Mouse (Mus musculus): ENCODE data around the gene Dnaaf1.

The Dnaaf1 gene

DNA sequence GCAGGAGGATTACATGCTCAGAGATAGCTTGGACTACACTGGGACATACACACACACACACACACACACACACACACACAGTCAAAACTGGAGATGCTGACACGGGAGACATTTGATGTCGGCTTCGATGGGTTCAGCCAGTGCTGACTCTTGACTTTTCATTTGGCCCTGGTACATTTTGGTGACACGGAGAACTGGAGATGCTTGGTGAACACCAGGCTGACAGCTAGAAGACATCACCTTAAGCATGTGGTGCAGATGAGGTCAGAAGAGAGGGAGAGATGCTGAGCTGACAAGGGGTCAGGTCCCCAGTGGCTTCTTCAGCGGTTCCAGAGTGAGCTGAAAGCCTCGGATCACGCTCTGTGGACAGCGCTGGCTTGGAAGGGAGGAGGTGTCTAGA lies 48.0 kb downstream of the Dnaaf1 start:
- no peak for DNase-seq (ENCODE audit: low spot score)

DNA sequence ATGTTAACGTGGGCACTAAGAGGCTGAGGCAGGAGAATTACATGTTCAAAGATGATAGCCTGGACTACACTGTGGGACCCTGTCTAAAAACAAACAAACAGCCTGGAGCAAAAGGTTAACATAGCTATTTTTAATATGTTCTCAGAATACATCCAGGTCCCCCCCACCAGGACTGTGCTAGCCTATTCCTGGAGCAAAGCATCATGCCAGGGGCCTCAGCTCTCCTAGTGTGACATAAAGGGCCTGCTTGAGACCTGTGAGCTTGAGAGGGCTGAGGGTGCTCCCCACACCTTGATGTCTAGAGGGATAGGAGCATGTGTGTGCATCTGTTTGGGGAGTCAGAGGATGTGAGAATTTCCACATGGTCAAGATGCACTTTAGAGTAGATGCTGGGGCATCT lies 48.7 kb downstream of the Dnaaf1 start:
- DNase-seq (ENCODE audit: low spot score) = no peak

DNA sequence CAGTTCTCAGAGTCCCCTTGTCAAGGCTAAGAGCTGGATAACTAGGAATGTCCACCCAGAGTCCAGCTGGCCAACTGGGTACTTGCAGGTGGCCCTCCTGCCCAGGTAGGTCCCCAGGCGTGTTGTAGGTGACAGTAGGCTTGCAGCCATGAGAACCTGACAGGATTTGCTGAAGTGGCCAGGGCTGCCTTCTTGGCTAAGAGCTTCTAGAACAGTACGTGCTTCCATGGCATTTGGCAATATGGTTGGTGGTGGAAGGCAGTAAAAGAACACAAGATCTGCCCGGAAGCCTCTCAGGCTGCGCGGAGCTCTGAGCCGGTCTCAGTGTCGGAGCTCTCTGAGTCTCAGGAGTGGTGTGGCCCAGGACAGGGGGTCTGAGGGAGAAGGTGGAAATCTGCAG lies 49.9 kb downstream of the Dnaaf1 start:
- DNase-seq (ENCODE audit: low spot score) = no peak

DNA sequence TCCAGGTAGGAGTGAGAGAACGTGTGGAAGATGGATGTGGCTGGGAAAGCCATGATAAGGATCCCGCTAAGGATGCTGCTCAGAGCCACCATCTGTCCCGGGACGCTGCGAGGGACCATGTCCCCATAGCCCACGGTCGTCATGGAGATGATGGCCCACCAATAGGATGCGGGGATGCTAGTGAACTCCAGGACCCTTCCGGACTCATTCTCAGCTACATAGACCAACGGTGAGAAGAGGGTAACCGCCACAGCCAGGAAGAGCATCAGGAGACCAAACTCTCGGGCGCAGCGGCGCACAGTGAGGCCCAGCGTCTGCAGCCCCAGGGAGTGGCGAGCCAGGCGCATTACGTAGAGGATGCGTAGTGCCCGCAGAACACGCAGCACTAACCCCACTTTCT lies 50.8 kb downstream of the Dnaaf1 start:
- no peak for DNase-seq (ENCODE audit: low spot score)

DNA sequence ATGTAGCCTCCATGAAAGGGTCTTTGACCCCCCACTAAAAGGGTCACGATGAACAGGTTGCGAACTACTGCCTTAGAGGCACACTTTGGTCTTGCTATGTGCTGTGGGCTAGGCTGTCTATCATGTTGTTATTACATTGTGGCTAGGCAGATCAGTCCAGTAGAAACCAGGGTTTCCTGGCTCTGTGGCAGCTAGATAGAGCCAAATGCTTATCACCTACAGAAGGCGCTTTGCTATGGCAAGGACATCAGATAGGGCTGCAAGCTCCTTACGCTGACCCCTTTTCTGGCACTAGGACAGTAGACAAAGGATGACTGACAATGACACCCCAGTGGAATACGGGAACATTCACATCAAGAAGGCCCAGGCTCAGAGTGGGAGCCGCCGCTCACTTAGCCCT lies 52.2 kb downstream of the Dnaaf1 start:
- no peak for DNase-seq (ENCODE audit: low spot score)

DNA sequence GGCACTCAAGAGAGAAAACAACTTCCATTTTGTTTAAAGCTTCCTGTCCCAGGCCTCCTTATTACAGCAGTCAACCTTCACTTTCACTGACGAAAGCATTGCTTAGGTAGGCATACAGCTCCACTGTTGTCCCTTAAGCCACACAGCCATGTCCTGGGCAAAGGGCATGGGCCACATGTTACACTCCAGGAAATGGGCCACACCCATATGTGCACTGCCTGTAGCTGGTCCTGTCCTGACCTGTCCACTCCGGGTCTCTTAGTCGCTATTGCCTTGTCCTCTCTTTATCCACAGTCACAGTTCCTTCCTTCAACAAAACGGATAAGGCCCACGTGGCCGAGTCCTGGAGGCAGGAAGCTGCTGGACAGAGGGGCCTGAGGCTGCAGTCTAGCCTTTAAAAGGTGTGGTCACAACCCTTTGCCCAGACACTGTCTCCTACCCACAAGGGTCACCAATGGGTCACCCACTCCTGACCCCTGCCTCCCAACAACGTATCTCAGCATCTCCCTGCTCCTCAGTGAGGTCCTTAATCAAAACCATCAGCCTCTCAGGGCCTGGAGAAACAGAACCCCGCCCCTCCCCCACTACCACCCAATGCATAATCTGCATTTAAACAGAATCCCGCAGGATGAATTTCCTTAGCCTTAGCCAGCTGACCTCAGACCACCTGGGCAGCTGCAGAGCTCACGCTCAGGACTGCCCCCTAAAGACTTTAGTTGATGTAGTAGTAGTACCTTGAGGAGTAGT lies 52.8 kb downstream of the Dnaaf1 start:
- DNase-seq (ENCODE audit: low spot score) = no peak

DNA sequence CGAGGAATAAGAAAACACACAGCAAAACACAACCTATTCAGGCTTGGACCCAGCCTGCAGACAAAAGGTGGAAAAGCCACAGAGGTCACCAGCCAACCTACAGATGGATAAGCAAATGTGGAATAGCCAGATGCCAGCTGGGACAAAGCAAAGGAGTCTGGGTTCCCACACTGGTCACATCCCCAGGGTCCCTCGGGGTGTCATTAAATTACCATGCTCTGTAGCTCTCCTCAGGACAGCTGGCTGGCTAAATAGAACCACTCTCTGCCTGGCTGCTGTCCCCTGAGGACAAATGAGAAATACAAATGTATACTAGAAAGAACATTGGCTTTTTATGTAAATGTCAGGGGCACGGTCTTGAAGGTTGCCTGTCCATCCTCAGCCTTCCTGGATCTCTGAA lies 55.8 kb downstream of the Dnaaf1 start:
- no peak for DNase-seq (ENCODE audit: low spot score)

DNA sequence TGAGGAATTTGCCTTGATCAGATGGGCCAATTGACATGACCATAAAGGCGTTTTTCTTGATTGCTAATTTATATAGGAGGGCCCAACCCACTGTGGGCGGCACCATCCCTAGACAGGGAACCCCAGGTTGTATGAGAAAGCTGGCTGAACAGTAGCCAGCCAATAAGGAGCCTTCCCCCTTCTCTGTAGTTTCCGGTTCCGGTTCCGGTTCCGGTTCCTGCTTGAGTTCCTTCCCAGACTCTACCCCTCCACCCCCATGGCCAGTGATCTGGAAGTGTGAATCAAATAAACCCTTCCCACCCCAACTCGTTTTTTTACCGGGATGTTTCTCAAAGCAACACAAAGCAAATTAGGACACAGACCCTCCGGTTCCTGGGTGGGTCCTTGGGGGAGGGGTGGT lies 57.2 kb downstream of the Dnaaf1 start:
- no peak for DNase-seq (ENCODE audit: low spot score)

DNA sequence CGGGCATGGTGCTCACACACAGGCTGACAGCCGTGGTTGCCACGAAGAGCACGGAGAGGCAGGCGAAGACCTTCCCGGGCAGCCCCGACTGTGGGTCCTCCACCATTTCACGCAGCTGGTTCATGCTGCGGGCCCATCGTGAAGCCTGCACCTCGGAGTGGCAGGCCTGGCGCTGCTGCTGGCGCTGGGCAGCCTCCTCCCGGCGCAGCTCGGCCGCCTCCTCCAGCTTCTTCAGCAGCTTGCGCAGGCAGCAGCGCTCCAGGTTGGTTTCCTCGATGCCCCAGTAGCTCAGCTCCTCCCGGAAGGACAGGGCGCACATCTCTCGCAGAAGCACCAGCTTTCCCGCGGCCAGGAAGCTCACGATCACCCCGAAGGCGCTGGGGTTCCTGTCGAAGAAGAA lies 57.9 kb downstream of the Dnaaf1 start:
- no peak for DNase-seq (ENCODE audit: low spot score)

DNA sequence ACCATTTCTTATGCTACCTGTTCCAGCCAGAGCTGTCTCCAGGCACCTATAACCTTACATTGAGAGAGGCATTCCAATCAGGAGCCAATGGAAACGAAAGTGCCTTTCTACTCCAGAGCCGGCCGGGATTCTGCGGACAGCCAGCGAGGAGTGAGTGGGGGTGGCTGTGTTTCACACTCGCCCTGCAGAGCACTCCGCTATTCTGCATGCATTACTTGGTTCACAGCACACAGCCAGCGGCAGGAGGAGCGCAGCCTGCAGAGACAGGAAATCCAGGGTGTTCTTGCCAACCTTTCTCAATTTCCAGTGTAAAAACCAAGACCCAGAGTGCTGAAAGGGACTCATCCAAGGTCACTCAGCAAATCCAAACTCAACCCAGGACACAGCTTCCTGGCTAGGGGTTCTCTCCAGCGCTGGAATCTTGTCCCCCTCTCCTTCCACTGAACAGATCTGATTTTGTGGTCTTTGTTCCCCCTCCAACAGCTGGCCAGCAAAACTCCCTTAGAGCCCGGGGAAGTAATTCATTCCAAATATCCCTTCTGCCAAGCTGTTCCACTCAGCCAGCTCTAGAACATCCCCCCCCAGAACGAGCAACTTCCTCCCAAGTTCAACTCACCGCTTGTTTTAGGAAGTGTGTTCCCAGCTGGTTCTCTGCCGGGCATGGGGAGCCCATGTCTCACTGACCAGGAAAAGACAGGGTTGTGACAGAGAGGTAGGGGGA lies 59.7 kb downstream of the Dnaaf1 start:
- no peak for DNase-seq (ENCODE audit: low spot score)

DNA sequence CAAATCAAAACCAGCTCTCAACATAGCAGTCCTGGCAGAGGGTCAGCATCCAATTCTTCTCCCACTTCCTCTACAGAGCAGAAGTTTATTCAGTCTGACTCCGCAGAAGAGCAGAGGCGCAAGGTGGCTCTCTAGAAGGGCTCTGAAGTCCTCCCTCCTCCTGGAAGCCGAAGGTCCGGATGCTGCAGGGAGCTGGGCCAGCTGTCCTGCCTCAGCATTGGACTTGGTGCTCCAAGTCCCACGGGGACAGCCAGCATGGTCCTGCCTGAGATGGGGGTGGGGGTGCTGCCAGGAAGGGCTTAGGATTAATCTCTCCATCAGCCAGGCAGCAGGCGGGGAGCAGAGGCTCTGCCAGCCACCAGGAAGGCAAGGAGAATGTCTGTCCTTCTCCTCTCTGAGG lies 60.3 kb downstream of the Dnaaf1 start, which contains the start of gene Kcng4:
TSS of gene Kcng4 (minus strand) at position 303 of the 400 bp plus-strand sequence.
- no peak for DNase-seq (ENCODE audit: low spot score)

DNA sequence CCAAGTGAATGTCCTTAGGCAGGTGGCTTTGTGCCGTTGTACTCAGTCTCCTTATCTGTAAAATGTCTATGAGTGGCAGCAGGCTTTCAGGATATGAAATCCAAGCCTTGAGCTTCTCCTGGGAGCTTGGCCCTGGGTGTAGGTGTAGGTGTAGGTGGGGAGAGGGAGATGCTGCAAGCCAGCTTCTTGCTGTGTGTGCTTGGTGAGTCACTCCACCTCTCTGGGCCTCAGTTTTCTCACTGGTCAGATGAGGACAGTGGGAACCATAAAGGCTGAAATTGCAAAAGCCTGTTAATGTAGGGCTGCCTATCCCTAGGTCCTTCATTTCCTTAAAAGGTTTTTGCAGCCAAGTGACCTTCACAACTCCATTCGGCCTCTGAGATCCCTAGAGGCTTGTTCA lies 60.9 kb downstream of the Dnaaf1 start:
- DNase-seq (ENCODE audit: low spot score) = no peak

DNA sequence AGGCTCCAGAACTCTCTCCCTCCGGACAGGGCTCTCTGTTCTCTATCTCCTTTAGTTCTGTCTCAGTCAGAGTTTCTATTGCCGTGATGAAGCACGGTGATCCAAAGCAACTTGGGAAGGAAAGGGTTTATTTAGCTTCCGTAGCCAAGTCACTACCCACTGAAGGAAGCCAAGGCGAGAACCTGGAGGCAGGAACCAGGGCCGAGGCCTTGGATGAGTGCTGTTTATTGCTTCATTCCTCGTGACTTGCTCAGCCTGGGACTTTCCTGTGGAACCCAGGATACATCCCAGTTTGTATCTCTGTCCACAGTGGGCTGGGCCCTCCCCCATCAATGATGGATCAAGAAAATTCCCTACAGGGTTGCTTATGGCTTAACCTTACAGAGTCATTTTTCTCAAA lies 61.7 kb downstream of the Dnaaf1 start:
- no peak for DNase-seq (ENCODE audit: low spot score)

DNA sequence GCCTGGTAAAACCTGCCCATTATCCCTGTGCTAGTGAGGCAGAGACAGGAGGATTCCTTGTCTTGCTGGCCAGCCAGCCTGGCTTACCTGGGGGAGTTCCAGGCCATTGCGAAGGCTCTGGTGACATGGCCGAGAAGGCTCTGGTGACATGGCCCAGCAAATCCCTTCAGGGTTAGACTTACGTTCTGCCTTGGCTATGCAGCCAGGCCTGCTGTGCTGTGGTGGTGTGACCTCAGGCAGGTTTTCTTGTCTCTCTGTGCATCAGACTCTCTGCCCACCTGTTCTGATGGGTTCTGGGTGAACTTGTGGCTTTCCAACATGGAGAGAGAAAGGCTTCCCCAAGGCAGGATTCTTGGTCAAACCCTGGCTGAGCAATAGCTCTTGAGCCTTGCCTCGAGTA lies 62.3 kb downstream of the Dnaaf1 start:
- DNase-seq (ENCODE audit: low spot score) = no peak

DNA sequence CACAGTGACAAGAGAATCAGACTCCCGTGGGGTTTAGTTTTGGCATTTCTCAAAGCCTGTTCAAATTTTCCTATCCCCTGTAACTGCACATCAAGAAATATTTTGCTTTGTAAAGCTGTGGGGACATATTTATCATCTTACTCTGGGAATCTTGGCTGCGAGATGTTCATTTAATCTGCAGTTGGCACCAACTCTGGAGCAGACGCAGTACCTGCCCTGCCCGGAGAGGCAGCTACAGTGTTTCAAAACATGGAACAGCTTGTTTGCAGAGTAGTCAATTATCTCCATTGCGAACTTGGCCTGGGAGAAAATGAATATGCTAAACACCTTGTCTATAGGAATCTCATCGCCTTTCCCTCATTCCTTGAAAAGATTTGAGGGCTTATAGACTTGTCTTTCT lies 63.2 kb downstream of the Dnaaf1 start:
- no peak for DNase-seq (ENCODE audit: low spot score)

DNA sequence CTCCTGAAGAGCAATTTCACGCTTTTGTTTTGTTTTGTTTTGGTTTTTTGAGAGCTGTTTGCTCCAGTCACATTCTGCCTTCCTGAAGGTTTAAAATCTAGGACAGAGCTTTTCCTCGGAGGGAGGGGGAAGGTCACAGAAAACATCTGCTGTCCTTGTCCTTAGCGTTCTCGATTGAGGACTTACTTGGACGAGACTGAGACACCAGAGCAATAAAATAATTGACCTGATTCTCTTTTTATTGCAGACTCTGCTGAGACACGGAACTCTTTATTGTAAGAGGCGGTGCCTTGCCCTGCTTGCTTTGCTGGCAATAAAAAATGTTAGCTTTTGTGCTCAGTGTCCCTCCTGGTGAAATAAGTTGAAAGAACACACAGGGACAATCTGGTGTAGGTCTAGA lies 64.8 kb downstream of the Dnaaf1 start:
- DNase-seq (ENCODE audit: low spot score) = no peak

DNA sequence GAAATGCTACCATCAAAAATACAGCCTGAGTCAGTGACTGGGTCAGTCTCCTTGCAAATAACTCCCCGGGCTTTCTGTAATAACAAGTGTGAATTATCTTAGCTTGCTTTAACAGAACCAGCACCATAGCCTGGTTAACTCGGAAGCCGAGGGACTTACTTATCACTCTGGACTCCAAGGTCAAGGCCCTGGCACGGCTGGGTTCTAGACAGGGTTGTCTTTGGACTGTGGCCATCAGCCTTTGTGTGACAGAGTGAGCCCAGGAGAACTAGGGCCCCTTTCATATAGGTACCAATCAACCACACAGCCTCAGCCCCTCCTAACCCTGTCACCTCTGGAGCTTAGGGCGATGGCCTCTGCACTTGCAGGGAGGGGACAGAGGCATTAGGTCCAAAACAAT lies 66.0 kb downstream of the Dnaaf1 start:
- DNase-seq (ENCODE audit: low spot score) = no peak

DNA sequence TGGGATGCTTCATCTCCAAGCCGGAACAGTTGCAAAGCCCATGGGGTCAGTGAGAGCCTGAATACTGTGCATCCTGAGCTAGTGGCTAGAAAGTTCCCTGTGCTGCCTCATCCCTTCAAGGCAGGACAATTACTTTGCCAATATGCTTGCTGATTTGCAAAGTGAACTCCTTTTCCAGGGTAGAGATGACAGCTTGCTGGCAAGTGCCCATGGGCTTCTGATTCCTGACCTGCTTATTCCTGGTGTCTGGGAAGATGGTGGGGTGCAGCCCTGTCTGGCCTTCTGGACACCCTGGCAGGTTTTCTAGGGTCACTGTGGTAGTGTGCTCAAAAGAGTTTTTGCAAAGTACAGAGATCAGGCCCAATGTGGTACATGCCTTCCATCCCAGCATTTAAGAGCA lies 67.9 kb downstream of the Dnaaf1 start:
- DNase-seq (ENCODE audit: low spot score) = no peak

DNA sequence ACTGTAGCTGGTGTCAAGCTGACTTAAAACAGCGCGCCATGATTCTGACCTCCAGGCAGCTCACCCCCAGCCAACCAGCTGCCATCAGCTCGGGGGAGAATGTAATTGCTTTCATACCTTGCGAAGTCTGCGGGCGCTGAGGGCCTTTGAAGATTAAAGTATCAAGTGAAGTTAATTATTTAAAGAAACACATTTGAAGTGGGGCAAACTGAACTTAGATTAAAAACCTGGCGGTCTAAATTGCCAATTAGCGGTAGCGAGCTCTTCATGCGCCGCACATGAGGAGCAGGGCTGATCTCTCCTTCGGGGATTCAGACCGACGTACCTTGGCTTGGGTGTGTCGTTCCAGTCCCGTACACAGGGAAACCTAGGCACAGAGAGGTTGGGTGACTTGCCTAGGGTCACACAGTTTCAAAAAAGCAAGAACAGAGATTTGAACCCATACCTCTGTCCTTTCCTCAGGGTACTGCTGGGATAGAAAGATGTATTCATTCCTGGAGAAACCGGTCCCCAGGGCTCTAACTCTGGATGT lies 69.5 kb downstream of the Dnaaf1 start:
- DNase-seq (ENCODE audit: low spot score) = no peak

DNA sequence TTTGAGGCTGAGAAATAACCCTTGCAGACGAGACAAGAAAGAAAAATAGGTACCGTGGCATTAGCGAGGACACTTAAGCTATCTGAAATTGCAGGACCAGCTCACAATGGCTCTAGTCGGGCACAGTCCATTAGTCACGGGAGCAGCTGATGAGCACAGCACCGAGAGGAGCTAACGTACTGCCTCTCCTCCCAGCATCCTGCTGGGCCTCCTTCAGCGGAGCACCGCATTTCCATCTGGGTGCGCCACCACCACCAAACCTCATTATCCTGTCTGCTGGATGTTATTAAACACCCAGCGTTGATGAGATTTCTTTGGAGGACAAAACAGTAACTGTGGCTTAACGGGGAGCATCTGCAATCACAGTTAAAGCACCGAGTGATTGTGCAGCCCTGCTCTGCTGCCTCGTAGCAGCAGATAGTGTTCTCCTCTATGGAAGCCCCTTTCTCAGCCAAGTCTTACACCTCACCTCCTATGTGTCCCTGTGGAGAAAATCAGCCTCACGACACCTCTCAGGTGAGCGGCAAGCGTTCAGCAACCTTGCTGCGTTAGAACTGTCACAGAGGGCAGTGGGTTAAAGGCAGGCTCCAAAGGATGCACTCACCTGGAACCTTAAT lies 70.1 kb downstream of the Dnaaf1 start:
- no peak for DNase-seq (ENCODE audit: low spot score)

DNA sequence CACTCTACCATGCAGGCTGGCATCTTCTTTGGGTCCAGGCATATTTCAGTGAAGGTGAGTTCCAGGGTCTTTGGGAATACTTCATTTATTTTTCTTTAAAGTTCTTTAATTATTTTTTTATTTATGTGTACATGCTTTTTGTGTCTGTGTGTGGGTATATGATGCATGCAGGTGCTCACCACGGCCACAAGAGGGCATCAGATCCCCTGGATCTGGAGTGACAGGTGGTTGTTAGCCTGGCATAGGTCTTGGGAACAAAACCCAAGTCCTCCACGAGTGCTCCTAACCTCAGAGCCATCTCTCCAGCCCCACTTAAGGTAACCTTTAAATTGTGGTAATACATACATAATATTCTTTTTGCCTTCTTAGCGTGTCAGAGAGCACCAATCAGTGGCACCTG lies 71.2 kb downstream of the Dnaaf1 start:
- DNase-seq (ENCODE audit: low spot score) = no peak

DNA sequence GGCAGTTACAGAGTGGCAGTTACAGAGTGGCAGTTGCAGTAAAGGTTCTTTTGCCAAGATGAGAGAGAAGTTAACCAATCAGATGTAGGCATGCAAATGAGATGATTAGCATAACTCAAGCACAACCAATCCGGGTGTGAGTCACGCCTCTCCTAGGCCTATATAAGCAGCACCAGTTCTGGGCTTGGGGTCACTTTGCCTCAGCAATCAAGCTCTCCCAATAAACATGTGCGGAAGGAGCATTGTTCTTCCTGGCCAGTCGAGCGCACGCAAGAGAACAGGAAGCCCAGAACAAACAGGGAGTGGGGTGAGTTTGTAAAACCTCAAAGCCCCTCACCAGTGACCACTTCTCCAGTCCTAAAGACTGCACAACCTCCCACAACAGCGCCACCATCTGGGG lies 71.8 kb downstream of the Dnaaf1 start:
- no peak for DNase-seq (ENCODE audit: low spot score)

All from T-cell, adult 2 months (primary cell).